Mouse (Mus musculus): ENCODE data around the gene Gm10142.

DNA sequence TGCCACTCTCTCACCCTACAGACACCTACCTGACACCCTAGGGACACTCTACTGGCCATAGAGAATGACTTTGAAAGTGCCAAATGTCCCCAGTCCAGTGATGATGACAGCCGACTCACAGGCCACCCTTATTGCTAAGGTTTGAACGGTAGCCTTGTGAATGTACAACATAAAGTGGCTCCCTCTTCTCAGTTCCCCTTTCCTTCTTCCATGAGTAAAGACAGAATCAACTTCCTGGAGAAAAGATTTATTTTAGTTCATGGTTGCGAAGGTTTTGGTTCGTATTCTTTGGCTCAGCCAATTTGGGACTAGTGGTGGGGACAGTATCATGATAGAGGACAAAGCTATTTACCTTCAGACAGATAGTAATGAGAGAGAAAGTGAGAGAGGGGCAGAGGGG is 23.3 kb downstream of the Gm10142 start:
- no peak for TF ChIP-seq GATA1 (IDR thresholded peaks at IDR 0.05; ENCODE audit: borderline replicate concordance, low read length)
- TF ChIP-seq FLI1 (IDR thresholded peaks at IDR 0.05; ENCODE audit: low read length), result no peak
